Mouse (Mus musculus) CD8-positive naive resting alpha-beta T cell, adult 2 months (primary cell): Measurements from ENCODE around the gene Ccdc155.

Experiments used
- DNase-seq, 2 experiments: peaks; one replicate each; pipeline ENCODE4 v3.0.0; 2022; ENCODE audit warnings: low read depth in 2 of 2, low spot score in 2 of 2

Gene Ccdc155

DNA sequence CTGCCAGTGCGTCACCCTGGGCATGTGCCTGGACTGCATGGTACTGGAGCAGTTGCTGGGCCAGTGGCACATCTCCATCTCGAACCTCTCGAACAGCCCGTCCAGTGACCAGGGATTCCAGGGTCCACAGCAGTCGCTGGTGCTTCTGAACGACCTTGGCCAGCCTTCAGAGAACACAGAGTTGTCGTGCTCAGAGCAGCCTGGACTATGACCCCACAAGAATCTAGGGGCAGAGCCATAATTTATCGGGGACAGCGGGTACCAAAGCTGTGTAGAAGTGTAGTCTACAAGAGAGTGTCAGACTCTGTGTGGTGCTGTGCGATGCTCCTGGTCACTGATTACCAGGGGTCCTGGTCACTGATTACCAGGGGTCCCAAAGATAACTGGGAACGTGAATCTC, 56.8 kb downstream of the Ccdc155 start:
- no peak for DNase-seq

DNA sequence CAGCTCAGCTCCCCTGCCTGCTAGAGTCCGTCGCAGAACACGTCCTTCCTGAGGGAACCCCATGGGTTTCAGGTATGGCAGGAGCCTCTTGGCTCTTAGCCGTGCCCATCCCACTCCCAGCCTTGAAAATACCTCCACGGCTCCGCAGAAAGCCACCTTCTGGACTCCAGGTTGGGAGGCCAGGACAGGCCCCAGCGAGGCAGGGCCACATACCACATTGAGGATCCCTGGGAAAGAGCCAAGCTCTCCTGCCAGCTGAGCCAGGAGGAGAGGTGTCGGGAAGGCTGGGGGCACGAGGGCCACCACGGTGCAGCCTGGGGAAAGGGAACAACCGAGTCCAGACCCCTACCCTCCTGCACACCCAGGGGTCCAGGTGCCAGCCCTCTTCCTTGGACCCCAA, 57.4 kb downstream of the Ccdc155 start:
- DNase-seq, result no peak

DNA sequence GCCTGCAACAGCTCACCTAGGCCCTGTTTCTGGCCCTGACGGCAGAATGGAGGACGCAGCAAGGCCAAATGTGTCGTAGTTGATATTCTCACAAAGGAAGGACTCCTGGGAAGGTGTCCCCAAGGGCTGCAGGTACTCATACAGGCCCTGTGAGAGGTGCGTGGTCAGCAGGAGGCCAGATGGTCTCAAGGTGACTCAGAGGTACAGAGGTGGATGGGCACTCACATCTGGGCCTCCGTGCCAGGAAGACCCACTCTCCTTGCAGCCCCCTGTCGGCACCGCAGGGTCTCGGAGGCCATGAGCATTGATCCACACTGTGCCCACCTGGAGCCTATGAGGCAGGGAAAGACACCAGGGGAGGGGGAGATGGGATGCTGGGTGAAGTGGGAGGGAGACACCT, 59.2 kb downstream of the Ccdc155 start:
- DNase-seq, result no peak

DNA sequence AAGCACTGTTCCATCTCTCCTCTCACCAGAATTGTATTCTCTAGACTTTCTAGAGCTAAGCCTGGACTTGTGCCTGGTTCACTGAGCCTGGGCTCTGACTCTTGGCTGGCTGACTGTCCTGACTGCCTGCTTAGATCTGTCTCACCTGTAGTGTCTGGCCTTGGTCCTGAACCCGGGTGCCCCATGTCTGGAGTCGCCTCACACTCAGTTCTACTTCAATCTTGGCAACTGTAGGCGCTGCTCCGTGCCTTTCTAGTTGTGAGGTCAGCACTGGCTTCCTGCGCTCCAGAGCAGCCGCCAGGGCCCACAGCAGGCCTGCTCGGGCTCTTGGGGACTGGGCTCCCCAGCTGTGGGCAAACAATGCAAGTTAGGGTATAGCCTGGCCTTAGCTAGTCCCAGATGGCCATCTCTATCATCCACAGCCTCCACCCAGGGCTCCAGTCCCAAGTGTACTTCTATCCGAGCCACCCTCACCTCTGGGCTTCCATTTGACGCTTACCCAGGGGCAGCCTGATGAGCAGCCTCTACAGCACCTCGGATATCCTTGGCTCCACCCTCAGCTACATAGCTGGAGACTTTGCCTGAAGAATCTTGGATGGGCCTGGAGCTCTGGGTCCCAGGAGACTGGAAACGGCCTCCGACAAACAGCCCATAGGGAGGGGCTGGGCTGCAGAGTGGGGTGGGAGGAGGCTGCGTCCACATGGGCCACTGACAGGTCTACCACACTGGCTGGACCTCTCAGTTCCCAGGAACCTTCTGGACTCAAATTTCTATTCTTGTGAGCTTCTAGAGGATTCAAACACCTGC, 60.1 kb downstream of the Ccdc155 start:
- DNase-seq, result no peak

DNA sequence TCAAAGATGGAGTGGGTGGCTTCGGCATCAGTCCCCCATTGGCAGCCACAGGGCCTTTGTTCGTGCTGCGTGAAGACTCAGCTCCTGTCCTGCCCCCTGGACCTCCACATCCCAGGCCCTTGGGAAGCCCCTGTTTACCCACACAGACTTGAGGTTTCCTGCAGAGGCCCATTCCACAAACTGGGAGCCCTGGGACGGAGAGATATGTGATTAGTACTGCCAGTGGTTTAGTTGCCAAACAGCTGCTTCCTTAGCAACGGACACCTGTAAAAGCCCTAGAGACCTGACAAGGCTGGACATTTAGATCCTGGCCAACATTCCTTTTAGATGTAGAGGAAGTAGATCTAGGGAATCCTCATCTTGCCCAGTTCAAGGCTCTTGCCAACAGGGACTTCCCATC, 62.8 kb downstream of the Ccdc155 start:
- DNase-seq, result no peak

DNA sequence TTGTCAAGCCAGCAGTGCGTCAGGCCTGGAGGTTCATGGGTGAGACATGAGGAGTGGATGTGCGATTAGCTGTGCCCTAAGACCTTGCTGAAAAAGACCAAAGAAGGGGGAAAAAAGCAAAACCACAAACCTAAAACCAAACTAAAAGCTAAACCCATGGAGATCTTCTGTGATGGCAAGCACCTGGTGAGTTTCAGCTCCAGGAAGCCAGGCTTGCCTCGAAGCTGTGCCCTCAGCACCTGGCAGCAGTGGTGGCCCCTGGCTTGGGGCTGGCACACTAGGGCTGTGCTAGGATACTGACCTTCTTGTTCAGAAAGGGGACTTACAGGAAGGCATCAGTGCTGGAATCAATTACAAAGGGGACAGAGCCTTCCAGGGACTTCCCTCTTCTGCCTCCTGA, 63.4 kb downstream of the Ccdc155 start:
- DNase-seq, result no peak

DNA sequence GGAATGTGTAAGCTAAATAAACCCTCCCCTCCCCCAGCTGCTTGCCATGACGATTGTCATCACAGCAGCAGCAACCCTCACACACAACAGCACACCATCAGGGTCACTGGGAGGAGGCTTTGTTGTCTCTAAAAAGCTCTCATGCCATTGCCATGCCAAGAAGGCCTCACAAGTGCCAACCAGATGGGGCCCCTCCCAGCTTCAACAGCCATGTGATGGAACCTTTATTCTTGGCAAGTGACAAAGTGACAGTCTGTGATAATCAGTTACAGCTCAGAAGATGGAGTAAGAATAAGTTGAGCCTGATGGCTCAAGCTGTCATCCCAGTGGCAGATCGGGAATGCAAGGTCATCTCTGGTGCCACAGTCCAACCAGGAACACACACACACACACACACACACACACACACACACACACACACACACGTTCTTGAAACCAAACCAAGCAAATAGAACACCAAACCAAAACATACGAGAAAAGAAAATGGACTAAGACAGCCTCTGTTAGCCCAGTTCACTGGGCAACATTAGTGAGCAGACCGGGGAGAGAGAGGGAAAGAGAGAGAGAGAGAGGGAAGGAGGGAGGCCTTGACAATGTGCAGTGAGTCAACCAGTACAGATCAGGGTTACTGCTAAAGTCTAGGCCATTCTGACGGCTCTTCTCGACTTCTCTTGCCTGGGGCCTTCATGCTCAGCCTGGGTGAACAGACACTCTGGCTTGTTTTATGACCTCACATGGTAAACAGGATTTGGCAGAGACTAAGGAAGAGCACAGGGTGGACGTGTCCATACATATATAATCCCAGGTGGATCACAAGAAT, 64.6 kb downstream of the Ccdc155 start:
- no peak for DNase-seq

DNA sequence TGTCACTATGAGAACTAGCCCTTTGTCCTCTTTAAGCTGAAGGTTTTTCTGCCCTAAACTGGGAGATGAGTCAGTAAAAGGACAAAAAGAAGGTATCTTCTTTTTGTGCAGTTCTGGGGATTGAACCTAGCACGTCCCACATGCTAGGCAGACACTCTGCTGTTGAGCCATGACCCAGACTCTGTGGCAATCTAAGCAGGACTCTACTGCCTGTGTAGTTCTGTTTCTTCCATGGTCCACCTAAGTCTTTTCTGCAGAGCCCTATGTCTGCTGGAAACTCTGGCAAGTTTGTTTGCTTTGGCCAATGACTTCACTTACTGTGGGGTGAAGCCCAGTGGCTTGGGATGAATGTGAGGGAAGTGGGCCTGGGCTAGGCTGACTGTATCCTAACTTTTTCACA, 66.3 kb downstream of the Ccdc155 start:
- DNase-seq, result no peak

DNA sequence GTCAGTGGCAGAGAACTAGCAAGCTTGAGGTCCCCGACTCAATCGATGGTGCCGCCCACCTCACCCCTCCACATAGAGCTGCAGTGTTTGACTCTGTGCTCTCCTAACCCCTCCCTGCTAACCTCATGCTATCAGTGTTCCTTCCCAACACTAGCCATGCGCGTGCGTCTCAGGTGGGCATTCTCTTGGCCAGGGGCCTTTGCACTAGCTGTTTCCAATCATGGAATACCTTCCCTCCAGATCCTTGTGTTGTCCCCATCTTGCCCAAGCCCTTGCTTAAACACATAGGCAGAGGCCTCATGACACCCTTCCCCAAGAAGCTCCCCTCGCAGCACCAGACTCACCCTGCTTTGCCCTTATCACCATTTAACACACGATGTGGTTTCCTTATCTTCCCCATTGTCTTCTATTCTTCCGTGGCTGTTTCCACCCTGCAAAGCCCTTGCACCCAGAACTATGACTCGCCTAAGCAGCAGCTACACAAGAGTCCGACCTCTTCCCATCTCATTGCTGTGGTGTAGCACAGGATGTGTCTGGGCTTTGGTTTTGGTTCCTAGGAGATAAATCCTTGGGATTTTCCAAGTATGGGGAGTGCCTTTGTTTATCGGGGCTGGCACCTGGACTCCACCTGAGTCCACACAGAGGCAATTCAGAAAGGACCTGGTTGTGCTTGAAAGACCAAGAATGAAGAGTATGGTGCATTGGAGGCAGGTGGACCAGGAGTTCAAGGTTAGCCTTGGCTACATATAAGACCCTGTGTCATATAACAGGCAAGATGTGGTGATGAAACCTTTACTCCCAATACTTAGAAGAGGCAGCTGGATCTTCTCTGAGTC, 67.3 kb downstream of the Ccdc155 start:
- DNase-seq, result no peak

DNA sequence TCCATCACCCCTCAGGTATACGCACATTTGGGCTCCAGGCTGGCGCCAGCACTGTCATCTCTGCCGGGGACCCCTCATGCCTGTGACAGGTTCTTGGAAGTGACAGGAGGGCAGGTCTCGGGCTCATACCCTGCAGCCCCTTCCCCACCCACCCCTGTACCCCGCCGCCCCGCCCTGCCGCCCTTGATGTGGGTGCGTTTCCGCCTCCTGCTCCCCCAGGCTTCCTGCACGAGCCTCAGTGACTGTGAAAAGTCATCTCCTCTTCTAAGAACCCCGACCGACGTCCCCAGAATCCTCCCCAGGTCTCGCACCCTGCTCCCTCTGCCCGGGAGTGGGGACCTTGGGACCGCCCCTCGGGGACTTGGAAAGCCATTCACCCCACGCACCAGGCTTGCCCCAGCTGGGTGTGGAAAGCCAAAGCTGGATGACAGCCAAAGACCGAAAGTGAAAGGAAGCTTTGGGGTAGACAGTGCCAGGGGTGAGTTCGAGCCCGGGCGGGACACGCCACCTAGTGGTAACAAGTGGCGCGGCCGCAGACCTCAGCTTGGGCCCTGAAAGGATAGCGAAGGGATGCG, 68.6 kb downstream of the Ccdc155 start, which contains the start of the genes Gm45713 and Flt3l:
Gene Gm45713, minus strand, starts transcription at position 239 of the 575 bp plus-strand sequence.
Gene Flt3l, minus strand, starts transcription at position 440 of the 575 bp plus-strand sequence.
- DNase-seq, result peak; percentile 91 to 94

DNA sequence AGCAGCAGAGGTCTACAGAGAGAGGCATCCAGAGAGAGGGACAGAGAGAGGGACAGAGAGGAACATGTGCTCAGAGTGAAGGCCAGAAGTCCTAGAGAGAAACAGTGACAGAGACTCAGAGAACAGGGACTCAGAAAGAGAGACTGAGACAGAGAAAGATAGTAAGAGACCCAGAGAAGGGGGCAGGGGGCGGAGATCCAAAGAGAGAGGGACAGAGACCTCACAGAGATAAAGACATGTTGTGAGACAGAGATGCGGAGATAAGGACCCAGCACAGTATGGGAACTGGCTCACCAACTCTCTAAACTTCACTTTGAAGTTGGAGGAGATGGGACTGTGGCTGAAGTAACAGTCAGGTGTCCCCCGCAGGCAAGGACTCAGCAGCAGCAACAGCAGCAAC, 69.3 kb downstream of the Ccdc155 start:
- DNase-seq, result no peak

DNA sequence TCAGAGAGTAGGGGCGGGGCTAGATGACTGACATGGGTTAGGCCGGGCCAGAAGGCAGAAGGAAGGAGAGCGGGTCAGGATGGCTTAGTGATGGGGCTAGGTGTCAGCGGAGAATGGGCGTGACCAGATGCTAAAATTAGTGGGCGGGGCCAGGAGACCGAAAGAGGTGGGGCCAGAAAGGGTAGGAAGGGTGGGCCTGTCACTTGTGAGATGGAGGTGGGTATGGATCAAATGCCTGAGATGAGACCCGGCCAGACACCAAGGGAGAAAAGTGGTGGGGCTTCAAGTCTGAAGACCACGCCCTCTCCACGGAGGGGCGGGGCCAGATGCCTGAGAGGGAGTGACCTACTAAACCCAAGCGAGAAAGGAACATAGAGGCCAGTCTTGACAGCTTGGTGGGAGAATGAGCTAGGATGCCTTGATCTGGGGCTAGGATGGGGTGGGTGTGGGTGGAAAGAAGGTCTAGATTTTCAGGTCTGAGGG, 70.1 kb downstream of the Ccdc155 start:
- DNase-seq, result no peak
